Mouse (Mus musculus): Measurements from ENCODE around the gene Fcgr1. TPM values are rescaled to one million over a fixed set of nuclear protein-coding genes. Genes with fewer than 3 reads are reported as not detected.
"Not testable (repeated sequence)": the region's sequence is repeated elsewhere in the genome, so short reads cannot be mapped to it uniquely, and the experiment has no call there.

The Fcgr1 gene
- total RNA-seq, 2 experiments from 2014 or later: 1.6 to 1.7 TPM

GRCm38 (mm10) chr3:96327647-96328046 is 33.9 kb upstream of the Fcgr1 start:
- DNase-seq (ENCODE audit: low spot score in 2 of 2): no peak

GRCm38 (mm10) chr3:96327131-96327530 is 33.4 kb upstream of the Fcgr1 start:
- no peak for DNase-seq (ENCODE audit: low spot score in 2 of 2)

GRCm38 (mm10) chr3:96323806-96324205 is 30.0 kb upstream of the Fcgr1 start:
- not testable (repeated sequence) for DNase-seq (ENCODE audit: low spot score in 2 of 2)

- DNase-seq (ENCODE audit: low spot score in 2 of 2): no peak
These were observed 28.8 kb upstream of the Fcgr1 start for GRCm38 (mm10) chr3:96322609-96323008.

GRCm38 (mm10) chr3:96321891-96322290 is 28.1 kb upstream of the Fcgr1 start:
- DNase-seq (ENCODE audit: low spot score in 2 of 2): no peak

GRCm38 (mm10) chr3:96320003-96320402 is 26.2 kb upstream of the Fcgr1 start:
- not testable (repeated sequence) for DNase-seq (ENCODE audit: low spot score in 2 of 2)

GRCm38 (mm10) chr3:96312341-96313098 is 18.8 kb upstream of the Fcgr1 start:
- DNase-seq (ENCODE audit: low spot score in 2 of 2): no peak

- DNase-seq (ENCODE audit: low spot score in 2 of 2): no peak
These were observed 15.7 kb upstream of the Fcgr1 start for GRCm38 (mm10) chr3:96309441-96309840.

- no peak for DNase-seq (ENCODE audit: low spot score in 2 of 2)
These were observed 12.7 kb upstream of the Fcgr1 start for GRCm38 (mm10) chr3:96306506-96306905.

- no peak for DNase-seq (ENCODE audit: low spot score in 2 of 2)
These were observed 8.3 kb upstream of the Fcgr1 start for GRCm38 (mm10) chr3:96302076-96302475.

GRCm38 (mm10) chr3:96300706-96301529 is 7.1 kb upstream of the Fcgr1 start:
- DNase-seq (ENCODE audit: low spot score in 2 of 2): no peak

GRCm38 (mm10) chr3:96299562-96299961 is 5.8 kb upstream of the Fcgr1 start:
- DNase-seq (ENCODE audit: low spot score in 2 of 2): no peak

GRCm38 (mm10) chr3:96298360-96298759 is 4.6 kb upstream of the Fcgr1 start:
- no peak for DNase-seq (ENCODE audit: low spot score in 2 of 2)

GRCm38 (mm10) chr3:96293368-96293767 is 401 bp downstream of the Fcgr1 start:
- DNase-seq (ENCODE audit: low spot score in 2 of 2): no peak

- no peak for DNase-seq (ENCODE audit: low spot score in 2 of 2)
These were observed 1.1 kb downstream of the Fcgr1 start for GRCm38 (mm10) chr3:96292641-96293040.

GRCm38 (mm10) chr3:96290727-96291126 is 3.0 kb downstream of the Fcgr1 start:
- not testable (repeated sequence) for DNase-seq (ENCODE audit: low spot score in 2 of 2)

GRCm38 (mm10) chr3:96289201-96289600 is 4.6 kb downstream of the Fcgr1 start:
- no peak for DNase-seq (ENCODE audit: low spot score in 2 of 2)

GRCm38 (mm10) chr3:96287334-96287733 is 6.4 kb downstream of the Fcgr1 start:
- not testable (repeated sequence) for DNase-seq (ENCODE audit: low spot score in 2 of 2)

- no peak for DNase-seq (ENCODE audit: low spot score in 2 of 2)
These were observed 9.3 kb downstream of the Fcgr1 start for GRCm38 (mm10) chr3:96284457-96284856.

GRCm38 (mm10) chr3:96280660-96281059 is 13.1 kb downstream of the Fcgr1 start:
- no peak for DNase-seq (ENCODE audit: low spot score in 2 of 2)

GRCm38 (mm10) chr3:96277800-96278624 is 15.8 kb downstream of the Fcgr1 start:
- peak; percentile 87 to 95 for DNase-seq (ENCODE audit: low spot score in 2 of 2)

Data from gastrocnemius, postnatal 4 days (tissue).